Mouse (Mus musculus) stomach, embryonic 14.5 days (tissue): Measurements from ENCODE around the gene Kdm5b. TPM values are rescaled to one million over a fixed set of nuclear protein-coding genes. Genes with fewer than 3 reads are reported as not detected.

Source experiments
- ATAC-seq: fragments of 200-750 bp; cut with Nextera tagmentation; 2 replicates; pipeline ENCODE4 v1.8.0; 2017; ENCODE audit warnings: low read depth, moderate TSS enrichment; ENCODE audit not compliant: insufficient number of reproducible peaks, insufficient read depth, low FRiP score
- H3K27ac ChIP-seq: fragments of 300-500 bp; sonication (generic); 2 replicates; pipeline ENCODE4 v1.5.1; 2014; ENCODE audit warnings: mild to moderate bottlenecking, low read length, moderate library complexity, mixed read lengths
- H3K27me3 ChIP-seq: fragments of 300-500 bp; sonication (generic); 2 replicates; pipeline ENCODE4 v1.6.1; 2014; ENCODE audit warnings: low read length, control low read depth, mixed read lengths; ENCODE audit not compliant: control insufficient read depth, insufficient read depth
- H3K36me3 ChIP-seq: fragments of 300-500 bp; sonication (generic); 2 replicates; pipeline ENCODE4 v1.6.1; 2014; ENCODE audit warnings: mild to moderate bottlenecking, control low read depth, low read length, moderate library complexity, mixed read lengths; ENCODE audit not compliant: control insufficient read depth, insufficient read depth
- H3K4me1 ChIP-seq: fragments of 300-500 bp; sonication (generic); 2 replicates; pipeline ENCODE4 v1.6.1; 2014; ENCODE audit warnings: low read length, control low read depth, mixed read lengths; ENCODE audit not compliant: control insufficient read depth, insufficient read depth
- H3K4me2 ChIP-seq: fragments of 300-500 bp; sonication (generic); replicated peaks from 2 replicates; pipeline ENCODE4 v1.6.1; 2014; ENCODE audit warnings: low read depth, low read length, control low read depth
- H3K4me3 ChIP-seq: fragments of 300-500 bp; sonication (generic); 2 replicates; pipeline ENCODE4 v1.5.1; 2014; ENCODE audit warnings: low read depth, low read length, control low read depth
- H3K9ac ChIP-seq: fragments of 300-500 bp; sonication (generic); replicated peaks from 2 replicates; pipeline ENCODE4 v1.6.1; 2014; ENCODE audit warnings: low read depth, mild to moderate bottlenecking, control low read depth, low read length, moderate library complexity, mixed read lengths
- H3K9me3 ChIP-seq: fragments of 300-500 bp; sonication (generic); 2 replicates; pipeline ENCODE4 v1.6.1; 2016; ENCODE audit warnings: low read depth, low read length, control low read depth; ENCODE audit not compliant: control insufficient read depth
- WGBS: fragments of 180-500 bp; shearing (Covaris S2); extraction: QIAGEN DNeasy Blood & Tissue Kit; methylation state at CpG from one replicate; pipeline ENCODE4 v1.1.7; 2014; 5-methylcytosine and 5-hydroxymethylcytosine counted together
- polyA plus RNA-seq: library from polyadenylated mRNA; unstranded; fragments of >200 nt; fragmentation: Nextera tagmentation; extraction: Ambion mirVana; gene quantifications from 2 replicates; pipeline ENCODE4 v1.2.1, GENCODE M21; 2014

The Kdm5b gene
- polyA plus RNA-seq, 1 experiment from 2014 or later, result 80.6 TPM

DNA sequence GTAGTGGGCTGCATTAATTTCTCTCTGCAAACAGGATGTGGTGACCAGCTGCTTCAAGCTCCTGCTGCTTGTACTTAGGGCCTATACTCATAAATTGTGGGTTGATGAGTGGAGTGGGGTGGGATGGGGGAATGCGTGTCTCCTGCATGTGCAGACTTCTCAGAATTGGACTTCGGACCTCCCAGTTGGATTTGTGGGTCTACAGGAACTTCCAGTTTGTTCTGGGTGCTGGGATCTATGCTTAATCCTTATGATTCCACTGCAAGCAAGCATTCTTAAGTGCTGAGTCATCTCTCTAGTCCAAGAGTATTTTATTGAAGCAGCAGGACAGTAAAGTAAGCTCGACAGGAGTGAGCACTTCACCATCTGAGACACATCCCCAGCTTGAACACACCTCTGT is 23.6 kb downstream of the Kdm5b start:
- peak overlapping the region; percentile 36; the same call in 1 of the 2 replicates for H3K27ac ChIP-seq
- 42% methylated on average over 3 of the region's 3 CpGs for WGBS
- no peak overlapping the region for H3K4me3 ChIP-seq
- H3K27me3 ChIP-seq, result no peaks in the 10 kb centered on the region
- H3K4me1 ChIP-seq, result peaks cover 9% of the 10 kb centered on the region; the same call in 1 of the 2 replicates
- no peak overlapping the region for H3K9ac ChIP-seq
- H3K4me2 ChIP-seq, result no peak overlapping the region
- peaks cover 13% of the 10 kb centered on the region for H3K36me3 ChIP-seq
- H3K9me3 ChIP-seq, result no peaks in the 10 kb centered on the region
- no peak for ATAC-seq

DNA sequence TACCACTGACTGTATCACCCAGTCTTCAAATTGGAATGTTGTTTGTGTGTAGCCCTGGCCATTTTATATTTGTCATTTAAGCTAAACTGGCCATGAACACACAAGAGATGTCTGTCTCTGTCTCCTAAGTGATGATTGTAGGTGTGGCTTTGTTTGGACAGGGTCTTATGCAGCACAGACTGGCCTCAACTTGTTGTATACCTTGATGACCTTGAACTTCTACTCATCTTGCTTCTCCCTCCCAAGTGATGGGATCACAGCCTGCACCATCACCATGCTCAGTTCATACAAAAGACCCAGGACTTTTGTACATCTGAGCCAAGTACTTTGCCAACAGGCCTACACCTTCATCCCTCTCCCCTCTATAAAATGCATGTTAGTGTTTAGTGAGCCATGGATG is 29.7 kb downstream of the Kdm5b start:
- Histone ChIP-seq H3K27me3 (no peaks in the 10 kb centered on the region), H3K27ac (no peak overlapping the region), H3K4me3 (no peak overlapping the region), H3K9me3 (no peaks in the 10 kb centered on the region), H3K36me3 (peaks cover 37% of the 10 kb centered on the region), H3K4me1 (no peaks in the 10 kb centered on the region), H3K9ac (no peak overlapping the region), H3K4me2 (no peak overlapping the region)
- ATAC-seq, result no peak

DNA sequence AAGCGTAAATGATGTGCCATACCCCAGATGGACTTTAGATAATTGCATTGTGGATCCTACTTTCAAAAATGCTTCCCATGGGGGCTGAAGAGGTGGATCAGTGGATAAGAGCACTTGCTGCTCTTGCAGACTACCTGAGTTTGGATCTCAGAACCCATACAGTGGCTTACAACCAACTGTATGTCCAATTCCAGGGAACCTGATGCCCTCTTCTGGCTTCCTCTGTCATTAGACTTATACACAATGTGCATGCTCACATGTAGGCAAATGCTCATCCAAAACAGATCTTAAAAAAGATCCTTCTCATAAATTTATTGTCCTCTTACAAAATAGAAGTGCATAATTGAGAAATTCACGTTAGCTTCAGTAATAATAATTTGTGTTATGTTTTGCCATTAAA is 31.8 kb downstream of the Kdm5b start:
- no peak for ATAC-seq
- no peaks in the 10 kb centered on the region for H3K9me3 ChIP-seq
- no peak overlapping the region for H3K4me2 ChIP-seq
- no peak overlapping the region for H3K4me3 ChIP-seq
- H3K27ac ChIP-seq, result no peak overlapping the region
- no peak overlapping the region for H3K9ac ChIP-seq
- H3K4me1 ChIP-seq, result no peaks in the 10 kb centered on the region
- H3K27me3 ChIP-seq, result no peaks in the 10 kb centered on the region
- WGBS, result 95% methylated on average over 2 of the region's 2 CpGs
- peaks cover 45% of the 10 kb centered on the region for H3K36me3 ChIP-seq

DNA sequence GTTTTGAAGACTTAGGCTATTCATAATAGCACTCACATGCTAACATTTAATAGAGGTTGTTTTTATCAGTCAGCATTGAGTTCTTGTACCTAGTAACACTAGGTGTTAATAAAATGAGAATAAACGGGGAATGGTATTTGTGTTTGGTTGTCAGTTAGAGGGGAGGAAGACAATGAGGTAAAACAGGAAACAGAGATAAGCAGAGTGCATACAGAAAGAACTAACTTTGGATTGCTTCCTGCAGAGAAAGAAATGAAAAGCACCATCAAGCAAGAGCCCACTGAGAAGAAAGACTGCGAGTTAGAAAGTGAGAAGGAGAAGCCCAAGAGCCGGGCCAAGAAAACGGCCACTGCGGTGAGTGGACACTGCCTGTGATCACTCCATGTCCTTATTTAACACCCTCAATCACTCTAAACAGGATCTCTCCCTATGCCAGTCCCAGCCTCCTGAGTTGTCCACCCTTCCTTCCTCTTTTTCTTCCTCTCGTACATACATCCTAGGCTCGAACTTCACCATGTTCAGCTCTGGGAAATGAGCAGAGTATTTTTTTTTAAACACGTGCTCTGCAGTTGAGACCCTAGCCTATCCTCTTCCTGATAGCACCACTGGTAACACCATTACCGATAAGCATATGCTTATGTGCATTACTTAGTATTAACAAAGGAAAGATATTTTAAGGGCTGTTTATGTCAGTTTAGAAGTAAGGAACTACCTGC is 37.5 kb downstream of the Kdm5b start:
- no peaks in the 10 kb centered on the region for H3K4me1 ChIP-seq
- H3K27ac ChIP-seq, result no peak overlapping the region
- 85% methylated on average over 9 of the region's 9 CpGs for WGBS
- H3K4me3 ChIP-seq, result no peak overlapping the region
- no peaks in the 10 kb centered on the region for H3K27me3 ChIP-seq
- H3K9me3 ChIP-seq, result no peaks in the 10 kb centered on the region
- ATAC-seq, result no peak
- H3K9ac ChIP-seq, result no peak overlapping the region
- no peak overlapping the region for H3K4me2 ChIP-seq
- H3K36me3 ChIP-seq, result peaks cover 74% of the 10 kb centered on the region

DNA sequence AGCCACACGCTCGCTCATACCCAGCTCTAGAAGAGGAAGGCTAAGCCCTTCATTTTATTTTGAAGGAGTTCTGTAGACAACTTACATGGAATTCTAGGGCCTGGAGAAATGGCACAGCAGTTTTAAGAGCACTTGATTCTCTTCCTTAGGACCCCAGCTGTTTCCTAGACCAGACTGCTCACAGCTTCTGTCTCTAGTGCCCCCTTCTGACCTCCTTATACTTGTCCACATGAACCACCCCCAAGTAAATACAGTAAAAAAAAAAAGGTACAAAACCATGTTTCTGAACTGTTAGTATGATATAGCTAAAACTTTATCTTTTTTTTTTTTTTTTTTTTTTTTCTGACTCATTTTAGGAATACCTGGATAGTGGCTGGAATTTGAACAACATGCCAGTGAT is 44.1 kb downstream of the Kdm5b start:
- Histone ChIP-seq H3K27me3 (no peaks in the 10 kb centered on the region), H3K27ac (no peak overlapping the region), H3K4me3 (no peak overlapping the region), H3K9ac (no peak overlapping the region), H3K36me3 (peaks cover 71% of the 10 kb centered on the region), H3K9me3 (no peaks in the 10 kb centered on the region), H3K4me2 (no peak overlapping the region), H3K4me1 (peaks cover 4% of the 10 kb centered on the region; the same call in 1 of the 2 replicates)
- WGBS, result 94% methylated on average over 2 of the region's 2 CpGs
- ATAC-seq, result no peak

DNA sequence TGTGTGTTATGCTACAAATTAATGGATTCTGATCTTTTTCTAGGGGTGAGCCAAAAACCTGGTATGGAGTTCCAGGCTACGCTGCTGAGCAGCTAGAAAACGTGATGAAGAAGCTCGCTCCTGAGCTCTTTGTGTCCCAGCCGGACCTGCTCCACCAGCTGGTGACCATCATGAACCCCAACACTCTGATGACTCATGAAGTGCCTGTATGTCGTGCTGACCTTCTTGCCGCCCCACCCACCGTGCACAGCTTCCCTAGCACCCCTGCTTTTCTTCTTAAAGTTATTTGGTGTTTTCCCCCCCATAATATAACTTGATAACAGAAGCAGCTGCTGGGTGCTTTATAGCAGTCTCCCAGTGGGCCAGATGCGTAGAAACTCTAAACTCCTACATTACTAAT is 45.7 kb downstream of the Kdm5b start:
- WGBS, result 49% methylated on average over 8 of the region's 8 CpGs
- Histone ChIP-seq H3K4me1 (peaks cover 4% of the 10 kb centered on the region; the same call in 1 of the 2 replicates), H3K27me3 (no peaks in the 10 kb centered on the region), H3K4me2 (no peak overlapping the region), H3K9ac (no peak overlapping the region), H3K27ac (no peak overlapping the region; the same call in 1 of the 2 replicates), H3K4me3 (no peak overlapping the region), H3K36me3 (peaks cover 66% of the 10 kb centered on the region), H3K9me3 (no peaks in the 10 kb centered on the region)
- ATAC-seq, result no peak

DNA sequence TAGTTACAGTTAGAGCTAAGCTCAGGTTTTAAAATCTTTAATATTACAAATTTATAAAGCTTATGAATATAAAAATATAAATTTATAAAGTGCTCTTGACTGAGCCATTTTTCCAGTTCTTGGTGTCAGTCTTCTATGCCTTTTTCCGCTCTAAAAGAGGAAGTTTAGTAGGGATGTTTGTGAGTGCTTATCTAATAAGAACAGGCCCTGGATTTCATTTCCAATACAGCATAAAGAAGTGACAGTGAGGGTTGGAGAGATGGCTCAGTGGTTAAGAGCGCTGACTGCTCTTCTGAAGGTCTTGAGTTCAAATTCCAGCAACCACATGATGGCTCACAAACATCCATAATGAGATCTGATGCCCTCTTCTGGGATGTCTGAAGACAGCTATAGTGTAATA is 46.4 kb downstream of the Kdm5b start:
- Histone ChIP-seq H3K36me3 (peaks cover 66% of the 10 kb centered on the region), H3K4me3 (no peak overlapping the region), H3K4me1 (peaks cover 4% of the 10 kb centered on the region; the same call in 1 of the 2 replicates), H3K4me2 (no peak overlapping the region), H3K27ac (no peak overlapping the region), H3K27me3 (no peaks in the 10 kb centered on the region), H3K9me3 (no peaks in the 10 kb centered on the region), H3K9ac (no peak overlapping the region)
- 83% methylated on average over 2 of the region's 2 CpGs for WGBS
- ATAC-seq, result no peak

DNA sequence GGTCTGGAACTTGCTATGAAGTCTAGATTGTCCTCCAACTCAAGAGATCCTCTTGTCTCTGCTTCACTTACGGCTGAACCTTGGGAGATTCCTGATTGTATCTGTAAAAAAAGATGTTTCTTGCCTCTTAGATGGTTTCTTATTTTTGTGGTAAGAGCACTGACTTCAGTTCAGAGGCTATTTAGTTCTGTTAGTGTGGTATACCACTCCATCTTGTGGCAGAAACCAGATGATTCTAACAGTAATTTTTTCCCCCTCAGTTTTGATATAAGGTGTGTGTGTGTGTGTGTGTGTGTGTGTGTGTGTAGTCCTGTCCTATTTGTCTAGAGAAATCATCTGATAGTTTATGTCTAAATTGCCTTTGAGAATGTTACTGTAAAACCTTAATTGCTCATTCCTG is 47.3 kb downstream of the Kdm5b start:
- H3K27ac ChIP-seq, result no peak overlapping the region
- H3K4me1 ChIP-seq, result peaks cover 4% of the 10 kb centered on the region; the same call in 1 of the 2 replicates
- H3K9ac ChIP-seq, result no peak overlapping the region
- no peaks in the 10 kb centered on the region for H3K9me3 ChIP-seq
- H3K4me3 ChIP-seq, result no peak overlapping the region
- no peak overlapping the region for H3K4me2 ChIP-seq
- ATAC-seq, result no peak
- H3K36me3 ChIP-seq, result peaks cover 64% of the 10 kb centered on the region
- 84% methylated on average over 1 of the region's 1 CpGs for WGBS
- no peaks in the 10 kb centered on the region for H3K27me3 ChIP-seq

DNA sequence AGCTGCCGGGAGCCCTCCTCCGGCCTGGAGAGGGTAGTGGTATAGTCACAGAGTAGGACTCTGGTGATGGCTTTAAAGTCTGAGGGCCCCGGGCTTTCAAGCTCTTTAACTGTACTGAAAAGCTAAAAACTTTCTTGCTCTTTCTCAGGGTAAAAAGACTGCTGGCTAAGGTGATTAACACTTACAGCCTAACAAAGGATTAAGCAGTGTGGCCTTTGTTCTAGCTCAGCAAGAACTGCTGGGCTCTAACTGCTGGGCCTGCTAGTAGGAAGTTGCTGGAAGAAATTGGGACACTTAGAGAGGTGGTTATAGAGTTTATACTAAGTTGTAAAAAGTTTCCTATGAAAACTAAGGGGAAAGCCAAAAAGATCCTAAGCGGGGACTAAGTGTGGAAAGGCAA is 49.2 kb downstream of the Kdm5b start:
- Histone ChIP-seq H3K4me1 (peaks cover 4% of the 10 kb centered on the region; the same call in 1 of the 2 replicates), H3K4me3 (no peak overlapping the region), H3K9ac (no peak overlapping the region), H3K9me3 (no peaks in the 10 kb centered on the region), H3K27ac (peak overlapping the region; percentile 52), H3K36me3 (peaks cover 71% of the 10 kb centered on the region), H3K4me2 (no peak overlapping the region), H3K27me3 (no peaks in the 10 kb centered on the region)
- no peak for ATAC-seq
- WGBS, result 42% methylated on average over 4 of the region's 4 CpGs
